Mouse (Mus musculus) heart, postnatal 0 days (tissue): ENCODE results near the gene Gtpbp6. TPM values are rescaled to one million over a fixed set of nuclear protein-coding genes. Genes with fewer than 3 reads are reported as not detected.

Experiments used
- ATAC-seq: fragments of 200-750 bp; cut with Nextera tagmentation; 2 replicates; pipeline ENCODE4 v1.8.0; 2017; ENCODE audit warnings: low read depth, moderate number of reproducible peaks, moderate library complexity; ENCODE audit not compliant: insufficient read depth
- DNase-seq: peaks from one replicate; pipeline ENCODE4 v3.0.0-alpha.2; 2016; ENCODE audit warnings: low spot score
- H3K27ac ChIP-seq: fragments of 300-500 bp; sonication (generic); 2 replicates; pipeline ENCODE4 v1.5.1; 2014; ENCODE audit warnings: low read depth, mild to moderate bottlenecking
- H3K27me3 ChIP-seq: fragments of 300-500 bp; sonication (generic); 2 replicates; pipeline ENCODE4 v1.6.1; 2014; ENCODE audit warnings: low read length, mixed read lengths; ENCODE audit not compliant: control insufficient read depth, insufficient read depth
- H3K36me3 ChIP-seq: fragments of 300-500 bp; sonication (generic); replicated peaks from 2 replicates; pipeline ENCODE4 v1.6.1; 2014; ENCODE audit warnings: low read length, mixed read lengths; ENCODE audit not compliant: control insufficient read depth, insufficient read depth
- H3K4me1 ChIP-seq: fragments of 300-500 bp; sonication (generic); 2 replicates; pipeline ENCODE4 v1.6.1; 2014; ENCODE audit warnings: antibody characterized with exemption; ENCODE audit not compliant: control insufficient read depth, insufficient read depth
- H3K4me2 ChIP-seq: fragments of 300-500 bp; sonication (generic); 2 replicates; pipeline ENCODE4 v1.6.1; 2014; ENCODE audit warnings: low read depth, mild to moderate bottlenecking, low read length, moderate library complexity
- H3K4me3 ChIP-seq: fragments of 300-500 bp; sonication (generic); 2 replicates; pipeline ENCODE4 v1.5.1; 2014; ENCODE audit warnings: low read depth, low read length
- H3K9ac ChIP-seq: fragments of 300-500 bp; sonication (generic); replicated peaks from 2 replicates; pipeline ENCODE4 v1.6.1; 2014; ENCODE audit warnings: low read depth, low read length, mixed read lengths
- H3K9me3 ChIP-seq: fragments of 300-500 bp; sonication (generic); replicated peaks from 2 replicates; pipeline ENCODE4 v1.6.1; 2016; ENCODE audit warnings: low read length; ENCODE audit not compliant: control insufficient read depth
- CTCF ChIP-seq: IDR thresholded peaks from 2 replicates; pipeline ENCODE4 v1.5.1; 2016; ENCODE audit warnings: antibody characterized with exemption, control low read depth, low read depth
- EP300 ChIP-seq: IDR thresholded peaks from 2 replicates; pipeline ENCODE4 v1.6.1; 2016; ENCODE audit warnings: antibody characterized with exemption, low read depth
- WGBS: fragments of 180-500 bp; shearing (Covaris S2); extraction: QIAGEN DNeasy Blood & Tissue Kit; methylation state at CpG from one replicate; pipeline ENCODE4 v1.1.7; 2014; 5-methylcytosine and 5-hydroxymethylcytosine counted together
- polyA plus RNA-seq: library from polyadenylated mRNA; unstranded; fragments of >200 nt; fragmentation: Nextera tagmentation; extraction: Ambion mirVana; gene quantifications from 2 replicates; pipeline ENCODE4 v1.2.1, GENCODE M21; 2015
- total RNA-seq: library from RNA; depleted of rRNA; stranded (reverse); fragments of >200 nt; gene quantifications from 2 replicates; pipeline ENCODE4 v1.2.3, GENCODE M21; 2014; ENCODE audit warnings: low replicate concordance; rRNA removed

The Gtpbp6 gene
- 29.8 and 32.3 TPM in 2 replicates for total RNA-seq
- 13.9 and 14.2 TPM in 2 replicates for polyA plus RNA-seq

DNA sequence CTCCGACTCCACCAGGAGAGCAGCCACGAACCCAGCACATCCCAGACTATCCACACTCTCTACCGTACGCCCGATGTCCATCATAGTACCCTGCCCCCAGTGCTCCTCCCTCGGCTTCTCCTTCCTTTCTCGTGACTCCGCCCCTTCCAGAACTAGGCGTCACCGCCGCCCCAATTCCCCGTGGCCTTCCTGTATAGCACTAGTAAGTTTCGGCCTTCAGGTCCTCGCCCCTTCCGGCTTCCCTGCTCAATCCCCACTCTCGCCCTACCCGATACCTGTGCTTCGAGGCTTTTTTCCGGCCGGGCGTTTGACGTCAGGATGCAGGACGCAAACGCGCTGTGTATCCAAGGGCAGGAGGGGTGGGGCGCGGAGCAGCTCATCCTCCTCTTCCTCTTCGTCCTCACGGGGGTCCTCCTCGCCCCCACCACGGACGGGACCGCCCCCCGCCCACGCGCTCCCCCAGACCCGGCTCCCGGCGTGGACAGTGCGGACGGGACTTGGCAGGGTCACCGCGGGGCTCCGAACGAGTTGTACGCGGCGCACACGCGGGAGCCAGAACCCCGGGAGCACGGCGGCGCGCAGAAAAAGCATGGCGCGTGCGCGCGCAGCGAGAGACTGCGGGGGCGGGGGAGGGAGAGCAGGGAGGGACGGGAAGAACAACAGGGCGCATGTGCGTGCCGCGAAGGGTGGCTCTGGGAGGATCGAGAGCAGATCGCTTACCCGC lies at the start of gene Gtpbp6:
Gene Gtpbp6, minus strand, starts transcription at position 617 of the 724 bp plus-strand sequence.
- ATAC-seq (peak; percentile 88), DNase-seq (peak; percentile 95)
- Histone ChIP-seq H3K27me3 (no peaks in the 10 kb centered on the region), H3K36me3 (peaks cover 41% of the 10 kb centered on the region), H3K4me2 (peak within 1 kb of the TSS; percentile 83), H3K9ac (peak within 1 kb of the TSS; percentile 84), H3K9me3 (no peaks in the 10 kb centered on the region), H3K4me1 (peaks cover 12% of the 10 kb centered on the region), H3K27ac (peak within 1 kb of the TSS; percentile 98), H3K4me3 (peak within 1 kb of the TSS; percentile 90)
- TF ChIP-seq EP300, result no peak
- TF ChIP-seq CTCF, result no peak
- 0% methylated on average over 71 of the region's 71 CpGs for WGBS

DNA sequence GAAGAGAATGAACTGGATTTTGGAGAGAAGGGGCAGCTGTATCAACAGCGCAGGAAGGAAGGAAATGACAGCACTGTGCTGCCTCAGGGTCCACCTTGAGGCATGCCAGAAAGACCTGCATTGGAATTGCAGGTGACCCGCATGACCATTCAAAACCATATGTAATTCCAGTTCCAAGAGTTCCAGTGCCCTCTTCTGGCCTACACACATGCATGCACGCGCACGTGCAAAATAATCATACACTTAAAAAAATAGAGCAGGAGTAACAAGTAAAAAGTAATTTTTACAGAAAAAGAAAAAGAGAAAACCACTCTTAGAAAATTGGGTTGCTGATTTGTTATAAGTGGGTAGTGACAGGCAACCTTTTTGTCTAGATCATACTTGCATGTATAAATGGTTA lies 35.0 kb upstream of the Gtpbp6 start:
- Histone ChIP-seq H3K9me3 (no peaks in the 10 kb centered on the region), H3K9ac (no peak overlapping the region), H3K4me3 (no peak overlapping the region), H3K4me1 (no peaks in the 10 kb centered on the region), H3K36me3 (peaks cover 65% of the 10 kb centered on the region), H3K27ac (no peak overlapping the region), H3K4me2 (no peak overlapping the region), H3K27me3 (no peaks in the 10 kb centered on the region)
- no peak for DNase-seq
- WGBS, result 88% methylated on average over 5 of the region's 5 CpGs
- peak; percentile 44 for TF ChIP-seq CTCF
- TF ChIP-seq EP300, result no peak
- no peak for ATAC-seq

GRCm38 (mm10) chr5:110142309-110142708 lies 34.3 kb upstream of the Gtpbp6 start:
- H3K27me3 ChIP-seq, result no peaks in the 10 kb centered on the region
- DNase-seq (no peak), ATAC-seq (no peak)
- H3K9me3 ChIP-seq, result no peaks in the 10 kb centered on the region
- TF ChIP-seq CTCF (no peak), EP300 (no peak)
- no peak overlapping the region for H3K9ac ChIP-seq
- peaks cover 59% of the 10 kb centered on the region for H3K36me3 ChIP-seq
- H3K4me2 ChIP-seq, result no peak overlapping the region
- H3K4me3 ChIP-seq, result no peak overlapping the region
- no peaks in the 10 kb centered on the region for H3K4me1 ChIP-seq
- WGBS, result 71% methylated on average over 2 of the region's 2 CpGs
- H3K27ac ChIP-seq, result no peak overlapping the region

- Histone ChIP-seq H3K4me1 (0 out of 2 replicates have a peak, but pooled peaks cover 4% of the 10 kb centered on the region), H3K27me3 (no peaks in the 10 kb centered on the region), H3K4me2 (no peak overlapping the region), H3K4me3 (no peak overlapping the region), H3K9ac (no peak overlapping the region), H3K36me3 (peaks cover 43% of the 10 kb centered on the region), H3K27ac (no peak overlapping the region), H3K9me3 (no peaks in the 10 kb centered on the region)
- ATAC-seq, result no peak
- TF ChIP-seq CTCF (no peak), EP300 (no peak)
- WGBS, result 80% methylated on average over 7 of the region's 7 CpGs
- no peak for DNase-seq
Measured at GRCm38 (mm10) chr5:110140424-110140823, 32.4 kb upstream of the Gtpbp6 start.

GRCm38 (mm10) chr5:110139325-110139724 lies 31.3 kb upstream of the Gtpbp6 start:
- no peak for TF ChIP-seq CTCF
- TF ChIP-seq EP300, result no peak
- Histone ChIP-seq H3K27ac (no peak overlapping the region), H3K9me3 (no peaks in the 10 kb centered on the region), H3K4me2 (no peak overlapping the region), H3K9ac (no peak overlapping the region), H3K36me3 (peaks cover 32% of the 10 kb centered on the region), H3K4me3 (no peak overlapping the region), H3K27me3 (no peaks in the 10 kb centered on the region), H3K4me1 (0 out of 2 replicates have a peak, but pooled peaks cover 4% of the 10 kb centered on the region)
- no peak for ATAC-seq
- WGBS, result 92% methylated on average over 3 of the region's 3 CpGs
- DNase-seq, result no peak
